Mouse (Mus musculus): ENCODE results near the gene Nfkb2. TPM values are rescaled to one million over a fixed set of nuclear protein-coding genes. Genes with fewer than 3 reads are reported as not detected.
A peak's percentile ranks its signal among the peaks of the same experiment; 100 is the strongest.

The Nfkb2 gene
- polyA plus RNA-seq, 1 experiment from 2014 or later, result 8.9 TPM

DNA sequence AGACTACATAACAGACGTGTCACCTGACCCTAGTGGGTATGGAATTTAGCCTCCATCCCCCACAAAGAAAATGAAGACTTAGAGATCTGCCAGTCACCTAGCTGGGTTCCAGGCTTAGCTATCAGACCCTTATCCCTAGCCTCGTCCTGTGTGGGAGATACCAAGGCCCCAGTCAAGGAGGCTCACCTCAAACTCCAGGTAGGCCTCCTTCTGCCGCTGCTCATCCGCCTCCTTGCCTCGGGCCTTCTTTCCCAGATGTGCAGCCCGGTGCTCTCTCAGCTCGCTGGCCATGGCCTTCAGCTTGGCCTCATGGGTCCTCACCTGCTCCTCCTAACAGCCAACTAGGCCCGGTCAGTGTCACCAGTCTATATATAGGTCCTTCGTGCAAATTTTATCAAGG lies 9.0 kb downstream of the Nfkb2 start:
- H3K4me1 ChIP-seq (ENCODE audit: control insufficient read depth, insufficient read depth, low read length), result peaks cover 10% of the 10 kb centered on the region; the same call in 1 of the 2 replicates
- no peak overlapping the region for H3K9ac ChIP-seq (ENCODE audit: low read depth, low read length)
- H3K9me3 ChIP-seq (ENCODE audit: control insufficient read depth, low read length), result no peaks in the 10 kb centered on the region
- H3K27me3 ChIP-seq (ENCODE audit: control insufficient read depth, insufficient read depth, low read length), result peaks cover 55% of the 10 kb centered on the region
- peaks cover 10% of the 10 kb centered on the region for H3K36me3 ChIP-seq (ENCODE audit: control insufficient read depth, insufficient read depth, low read length)
- ATAC-seq (ENCODE audit: low FRiP score, low TSS enrichment), result no peak
- WGBS, result 91% methylated on average over 9 of the region's 9 CpGs
- no peak overlapping the region for H3K4me3 ChIP-seq (ENCODE audit: low read length)
- no peak overlapping the region for H3K27ac ChIP-seq (ENCODE audit: low read depth, low read length)
- no peak overlapping the region for H3K4me2 ChIP-seq (replicated peaks; ENCODE audit: low read depth, low read length)

GRCm38 (mm10) chr19:46313591-46313990 lies 9.5 kb downstream of the Nfkb2 start:
- Histone ChIP-seq H3K9ac (ENCODE audit: low read depth, low read length) (no peak overlapping the region), H3K4me1 (ENCODE audit: control insufficient read depth, insufficient read depth, low read length) (peaks cover 9% of the 10 kb centered on the region; the same call in 1 of the 2 replicates), H3K27ac (ENCODE audit: low read depth, low read length) (no peak overlapping the region), H3K9me3 (ENCODE audit: control insufficient read depth, low read length) (no peaks in the 10 kb centered on the region), H3K4me3 (ENCODE audit: low read length) (no peak overlapping the region), H3K4me2 (replicated peaks; ENCODE audit: low read depth, low read length) (no peak overlapping the region), H3K36me3 (ENCODE audit: control insufficient read depth, insufficient read depth, low read length) (peaks cover 10% of the 10 kb centered on the region), H3K27me3 (ENCODE audit: control insufficient read depth, insufficient read depth, low read length) (peaks cover 55% of the 10 kb centered on the region)
- 69% methylated on average over 6 of the region's 6 CpGs for WGBS
- ATAC-seq (ENCODE audit: low FRiP score, low TSS enrichment), result no peak

DNA sequence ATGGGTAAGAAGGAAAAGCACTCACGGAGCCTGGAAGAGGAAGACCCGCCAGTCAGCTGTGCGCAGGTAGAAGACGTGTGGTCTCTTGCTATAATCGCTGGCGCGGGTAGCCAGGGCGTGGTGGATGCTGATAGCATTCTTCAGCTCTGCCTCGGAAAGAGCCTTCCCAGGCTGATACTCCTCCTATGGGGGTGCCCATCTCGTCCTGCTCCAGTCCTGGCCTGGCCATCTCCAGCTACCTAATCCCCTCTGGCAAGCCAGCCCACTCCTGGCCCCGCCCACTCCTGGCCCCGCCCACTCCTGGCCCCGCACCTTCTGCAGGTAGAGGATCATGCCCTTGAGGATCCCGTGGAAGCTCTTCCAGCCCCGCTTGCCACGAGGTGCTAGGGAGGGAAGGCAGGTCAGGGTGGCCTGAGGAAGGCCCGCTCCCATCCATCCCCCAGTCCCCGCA lies 10.1 kb downstream of the Nfkb2 start:
- H3K4me2 ChIP-seq (replicated peaks; ENCODE audit: low read depth, low read length), result no peak overlapping the region
- 0 out of 2 replicates have a peak, but pooled peaks cover 5% of the 10 kb centered on the region for H3K4me1 ChIP-seq (ENCODE audit: control insufficient read depth, insufficient read depth, low read length)
- H3K27me3 ChIP-seq (ENCODE audit: control insufficient read depth, insufficient read depth, low read length), result peaks cover 61% of the 10 kb centered on the region
- no peaks in the 10 kb centered on the region for H3K9me3 ChIP-seq (ENCODE audit: control insufficient read depth, low read length)
- H3K4me3 ChIP-seq (ENCODE audit: low read length), result no peak overlapping the region
- H3K36me3 ChIP-seq (ENCODE audit: control insufficient read depth, insufficient read depth, low read length), result peaks cover 10% of the 10 kb centered on the region
- no peak overlapping the region for H3K9ac ChIP-seq (ENCODE audit: low read depth, low read length)
- ATAC-seq (ENCODE audit: low FRiP score, low TSS enrichment), result no peak
- 14% methylated on average over 18 of the region's 18 CpGs for WGBS
- no peak overlapping the region for H3K27ac ChIP-seq (ENCODE audit: low read depth, low read length)

DNA sequence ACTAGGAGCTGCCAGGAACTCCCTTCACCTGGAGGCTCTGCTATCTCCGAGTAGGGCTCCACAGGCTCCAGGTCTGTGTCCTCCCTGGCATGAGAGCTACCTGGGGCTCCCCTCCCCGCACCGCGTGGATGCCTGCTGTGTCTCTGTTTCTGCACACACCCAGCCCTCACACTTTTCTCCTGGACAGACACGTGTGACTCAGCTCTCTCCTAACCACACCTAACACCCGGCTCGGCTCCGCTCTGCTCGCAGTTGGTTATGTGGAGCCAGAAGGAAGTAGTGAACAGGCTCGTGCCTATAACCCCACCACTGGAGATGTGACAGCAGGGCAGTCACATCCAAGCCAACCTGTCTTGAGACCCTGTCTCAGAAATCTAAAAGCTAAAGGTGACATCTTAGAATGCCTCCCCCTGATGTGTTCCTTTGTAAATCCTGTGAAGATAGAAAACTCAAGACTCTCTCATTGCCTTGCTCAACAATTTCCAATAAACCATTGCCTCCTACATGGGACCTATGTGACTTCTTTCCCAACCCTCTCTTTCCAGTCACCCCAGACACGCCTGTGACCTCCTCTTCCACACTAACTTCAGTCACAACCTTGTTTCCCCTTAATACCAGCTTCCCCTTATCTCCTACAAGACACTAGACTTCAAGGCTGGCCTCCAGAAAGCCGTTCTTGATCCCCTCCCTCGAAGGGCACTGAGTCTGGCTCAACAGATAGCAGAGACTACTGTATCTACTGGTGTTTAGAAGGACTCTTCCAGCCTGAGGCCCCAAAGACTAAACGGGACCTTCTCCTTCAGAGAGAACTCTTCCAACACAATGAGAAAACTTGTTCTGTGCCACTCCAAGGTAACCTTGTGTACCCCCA lies 11.0 kb downstream of the Nfkb2 start:
- Histone ChIP-seq H3K27ac (ENCODE audit: low read depth, low read length) (no peak overlapping the region), H3K4me2 (replicated peaks; ENCODE audit: low read depth, low read length) (no peak overlapping the region), H3K9ac (ENCODE audit: low read depth, low read length) (no peak overlapping the region), H3K27me3 (ENCODE audit: control insufficient read depth, insufficient read depth, low read length) (peaks cover 68% of the 10 kb centered on the region), H3K4me1 (ENCODE audit: control insufficient read depth, insufficient read depth, low read length) (0 out of 2 replicates have a peak, but pooled peaks cover 5% of the 10 kb centered on the region), H3K36me3 (ENCODE audit: control insufficient read depth, insufficient read depth, low read length) (peaks cover 6% of the 10 kb centered on the region), H3K4me3 (ENCODE audit: low read length) (no peak overlapping the region), H3K9me3 (ENCODE audit: control insufficient read depth, low read length) (no peaks in the 10 kb centered on the region)
- 43% methylated on average over 14 of the region's 14 CpGs for WGBS
- no peak for ATAC-seq (ENCODE audit: low FRiP score, low TSS enrichment)

- H3K4me2 ChIP-seq (replicated peaks; ENCODE audit: low read depth, low read length), result no peak overlapping the region
- H3K36me3 ChIP-seq (ENCODE audit: control insufficient read depth, insufficient read depth, low read length), result peaks cover 2% of the 10 kb centered on the region
- H3K27ac ChIP-seq (ENCODE audit: low read depth, low read length), result no peak overlapping the region
- H3K9ac ChIP-seq (ENCODE audit: low read depth, low read length), result no peak overlapping the region
- WGBS, result 49% methylated on average over 12 of the region's 12 CpGs
- H3K27me3 ChIP-seq (ENCODE audit: control insufficient read depth, insufficient read depth, low read length), result peaks cover 76% of the 10 kb centered on the region
- no peaks in the 10 kb centered on the region for H3K9me3 ChIP-seq (ENCODE audit: control insufficient read depth, low read length)
- no peak for ATAC-seq (ENCODE audit: low FRiP score, low TSS enrichment)
- H3K4me1 ChIP-seq (ENCODE audit: control insufficient read depth, insufficient read depth, low read length), result 0 out of 2 replicates have a peak, but pooled peaks cover 5% of the 10 kb centered on the region
- no peak overlapping the region for H3K4me3 ChIP-seq (ENCODE audit: low read length)
Observed at GRCm38 (mm10) chr19:46315752-46316610, 11.9 kb downstream of the Nfkb2 start.

DNA sequence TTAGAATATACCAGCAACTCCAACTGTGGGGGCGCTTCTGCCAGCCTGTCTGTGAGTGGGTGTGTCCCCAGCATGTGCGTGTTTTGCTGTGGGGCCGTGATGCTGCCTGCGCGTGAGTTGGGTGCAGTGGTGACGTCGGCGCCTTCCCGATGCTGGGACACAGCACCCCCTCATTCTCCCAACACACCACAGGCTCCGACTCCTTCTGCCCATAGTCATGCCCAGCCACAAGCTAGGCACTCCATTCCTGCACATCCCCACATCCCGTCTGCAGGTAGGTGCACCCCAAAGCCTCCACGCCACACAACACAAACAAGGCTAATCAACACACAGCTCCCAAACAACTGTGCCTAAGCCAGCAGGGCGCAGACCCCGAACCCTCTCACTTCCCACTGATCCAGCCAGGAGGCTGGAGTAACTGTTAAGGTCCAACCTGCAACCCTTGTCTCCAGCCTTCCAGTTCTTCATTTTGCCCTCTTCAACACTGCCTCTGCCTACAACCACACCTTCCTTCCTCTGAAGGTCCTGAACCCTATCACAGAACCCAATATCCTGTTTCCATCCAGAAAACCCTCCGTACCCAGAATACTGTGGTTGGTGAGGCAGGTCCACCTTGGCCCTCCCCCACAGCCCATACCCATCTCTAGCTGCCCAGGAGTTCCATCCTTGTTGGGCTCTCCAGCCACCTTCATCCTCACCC lies 12.9 kb downstream of the Nfkb2 start:
- Histone ChIP-seq H3K27me3 (ENCODE audit: control insufficient read depth, insufficient read depth, low read length) (peaks cover 87% of the 10 kb centered on the region), H3K27ac (ENCODE audit: low read depth, low read length) (no peak overlapping the region), H3K4me1 (ENCODE audit: control insufficient read depth, insufficient read depth, low read length) (0 out of 2 replicates have a peak, but pooled peaks cover 5% of the 10 kb centered on the region), H3K9me3 (ENCODE audit: control insufficient read depth, low read length) (no peaks in the 10 kb centered on the region), H3K36me3 (ENCODE audit: control insufficient read depth, insufficient read depth, low read length) (no peaks in the 10 kb centered on the region), H3K9ac (ENCODE audit: low read depth, low read length) (0 out of 2 replicates have a peak overlapping the region, but pooled peaks have one; percentile 42), H3K4me3 (ENCODE audit: low read length) (peak overlapping the region; percentile 45), H3K4me2 (replicated peaks; ENCODE audit: low read depth, low read length) (peak overlapping the region; percentile 75)
- 41% methylated on average over 15 of the region's 15 CpGs for WGBS
- ATAC-seq (ENCODE audit: low FRiP score, low TSS enrichment), result no peak

DNA sequence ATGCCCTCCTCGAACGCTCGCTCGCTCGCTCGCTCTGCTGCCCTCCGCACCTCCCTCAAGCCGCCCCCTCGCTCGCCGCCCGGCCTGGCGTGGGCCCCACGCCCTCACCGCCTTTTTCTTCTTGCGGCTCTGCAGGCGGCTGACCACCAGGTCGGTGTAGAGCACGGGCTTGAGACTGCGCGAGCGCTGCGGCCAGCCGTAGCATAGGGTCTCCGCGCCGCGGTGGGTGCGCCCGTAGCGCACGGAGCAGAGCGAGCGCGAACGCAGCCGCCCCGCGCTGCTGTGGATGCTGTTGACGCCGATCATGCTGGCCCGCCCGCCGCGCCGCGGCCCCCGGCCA lies 13.4 kb downstream of the Nfkb2 start:
- Histone ChIP-seq H3K4me3 (ENCODE audit: low read length) (peak overlapping the region; percentile 45), H3K4me2 (replicated peaks; ENCODE audit: low read depth, low read length) (peak overlapping the region; percentile 75), H3K27ac (ENCODE audit: low read depth, low read length) (no peak overlapping the region), H3K36me3 (ENCODE audit: control insufficient read depth, insufficient read depth, low read length) (no peaks in the 10 kb centered on the region), H3K4me1 (ENCODE audit: control insufficient read depth, insufficient read depth, low read length) (0 out of 2 replicates have a peak, but pooled peaks cover 5% of the 10 kb centered on the region), H3K27me3 (ENCODE audit: control insufficient read depth, insufficient read depth, low read length) (peaks cover 90% of the 10 kb centered on the region), H3K9ac (ENCODE audit: low read depth, low read length) (peak overlapping the region; percentile 42; the same call in 1 of the 2 replicates), H3K9me3 (ENCODE audit: control insufficient read depth, low read length) (no peaks in the 10 kb centered on the region)
- ATAC-seq (ENCODE audit: low FRiP score, low TSS enrichment), result no peak
- 1% methylated on average over 23 of the region's 48 CpGs for WGBS

GRCm38 (mm10) chr19:46318031-46318471 lies 13.9 kb downstream of the Nfkb2 start:
- H3K4me2 ChIP-seq (replicated peaks; ENCODE audit: low read depth, low read length), result peak overlapping the region; percentile 75
- peak overlapping the region; percentile 45 for H3K4me3 ChIP-seq (ENCODE audit: low read length)
- H3K27me3 ChIP-seq (ENCODE audit: control insufficient read depth, insufficient read depth, low read length), result peaks cover 95% of the 10 kb centered on the region
- peak overlapping the region; percentile 42 for H3K9ac ChIP-seq (ENCODE audit: low read depth, low read length)
- H3K36me3 ChIP-seq (ENCODE audit: control insufficient read depth, insufficient read depth, low read length), result no peaks in the 10 kb centered on the region
- no peaks in the 10 kb centered on the region for H3K9me3 ChIP-seq (ENCODE audit: control insufficient read depth, low read length)
- ATAC-seq (ENCODE audit: low FRiP score, low TSS enrichment), result no peak
- H3K4me1 ChIP-seq (ENCODE audit: control insufficient read depth, insufficient read depth, low read length), result 0 out of 2 replicates have a peak, but pooled peaks cover 5% of the 10 kb centered on the region
- WGBS, result 5% methylated on average over 14 of the region's 42 CpGs
- no peak overlapping the region for H3K27ac ChIP-seq (ENCODE audit: low read depth, low read length)
